Mouse (Mus musculus): ENCODE results near the gene Arhgap18. TPM values are rescaled to one million over a fixed set of nuclear protein-coding genes. Genes with fewer than 3 reads are reported as not detected.

The Arhgap18 gene
- polyA plus RNA-seq, 1 experiment, result 2.0 TPM

- no peak overlapping the region for H3K4me3 ChIP-seq (ENCODE audit: insufficient read depth, poor library complexity, severe bottlenecking)
- TF ChIP-seq FOSL1 (IDR thresholded peaks at IDR 0.05; ENCODE audit: insufficient read depth, low read length, poor library complexity, severe bottlenecking) (no peak), MYOD1 (IDR thresholded peaks at IDR 0.05; ENCODE audit: control insufficient read depth, insufficient read length, low read depth) (no peak), CTCF (IDR thresholded peaks at IDR 0.05; ENCODE audit: control insufficient read depth, insufficient read depth, insufficient read length) (no peak), MAX (IDR thresholded peaks at IDR 0.05) (no peak), USF1 (IDR thresholded peaks at IDR 0.05; ENCODE audit: low read depth) (no peak), MYOG (IDR thresholded peaks at IDR 0.05; ENCODE audit: control insufficient read depth, extremely low read depth, insufficient read length) (no peak), CEBPB (IDR thresholded peaks at IDR 0.05; ENCODE audit: low read depth) (no peak)
- H3K27me3 ChIP-seq (ENCODE audit: control insufficient read depth, insufficient read depth, insufficient read length), result no peaks in the 10 kb centered on the region
- no peaks in the 10 kb centered on the region for H3K36me3 ChIP-seq (ENCODE audit: control insufficient read depth, insufficient read depth)
- H3ac ChIP-seq (ENCODE audit: control insufficient read depth, insufficient read length, low read depth), result no peak overlapping the region
- no peaks in the 10 kb centered on the region for H3K79me2 ChIP-seq (ENCODE audit: control insufficient read depth, insufficient read depth)
- H3K79me3 ChIP-seq (ENCODE audit: low read depth), result no peaks in the 10 kb centered on the region
Measured at GRCm38 (mm10) chr10:26858537-26858936, 105.3 kb downstream of the Arhgap18 start.

GRCm38 (mm10) chr10:26861231-26861630, 108.0 kb downstream of the Arhgap18 start:
- TF ChIP-seq USF1 (IDR thresholded peaks at IDR 0.05; ENCODE audit: low read depth) (no peak), MYOD1 (IDR thresholded peaks at IDR 0.05; ENCODE audit: control insufficient read depth, insufficient read length, low read depth) (no peak), FOSL1 (IDR thresholded peaks at IDR 0.05; ENCODE audit: insufficient read depth, low read length, poor library complexity, severe bottlenecking) (no peak), MYOG (IDR thresholded peaks at IDR 0.05; ENCODE audit: control insufficient read depth, extremely low read depth, insufficient read length) (no peak), CEBPB (IDR thresholded peaks at IDR 0.05; ENCODE audit: low read depth) (no peak), MAX (IDR thresholded peaks at IDR 0.05) (no peak), CTCF (IDR thresholded peaks at IDR 0.05; ENCODE audit: control insufficient read depth, insufficient read depth, insufficient read length) (no peak)
- no peak overlapping the region for H3ac ChIP-seq (ENCODE audit: control insufficient read depth, insufficient read length, low read depth)
- no peaks in the 10 kb centered on the region for H3K79me2 ChIP-seq (ENCODE audit: control insufficient read depth, insufficient read depth)
- no peak overlapping the region for H3K4me3 ChIP-seq (ENCODE audit: insufficient read depth, poor library complexity, severe bottlenecking)
- H3K27me3 ChIP-seq (ENCODE audit: control insufficient read depth, insufficient read depth, insufficient read length), result no peaks in the 10 kb centered on the region
- H3K36me3 ChIP-seq (ENCODE audit: control insufficient read depth, insufficient read depth), result no peaks in the 10 kb centered on the region
- H3K79me3 ChIP-seq (ENCODE audit: low read depth), result no peaks in the 10 kb centered on the region

DNA sequence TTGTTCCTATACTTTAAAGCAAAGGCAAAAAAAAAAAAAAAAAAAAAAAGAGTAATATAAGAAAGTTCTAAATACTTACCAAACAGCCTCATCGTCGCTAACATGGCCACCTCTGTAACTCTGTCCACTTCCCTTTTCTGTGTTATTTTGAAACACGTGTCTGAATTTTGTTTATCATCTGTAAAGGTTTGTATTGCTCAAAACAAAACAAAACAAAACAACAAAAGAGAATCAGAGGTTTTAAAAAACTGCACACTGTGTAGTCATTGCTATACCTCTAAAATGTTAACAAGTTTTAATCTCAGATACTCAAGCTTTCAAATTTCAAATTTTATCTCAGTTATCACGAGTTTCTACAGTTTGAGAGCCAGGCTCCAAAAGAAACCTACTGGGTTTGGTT, 109.0 kb downstream of the Arhgap18 start:
- no peak overlapping the region for H3K4me3 ChIP-seq (ENCODE audit: insufficient read depth, poor library complexity, severe bottlenecking)
- no peak overlapping the region for H3ac ChIP-seq (ENCODE audit: control insufficient read depth, insufficient read length, low read depth)
- H3K36me3 ChIP-seq (ENCODE audit: control insufficient read depth, insufficient read depth), result no peaks in the 10 kb centered on the region
- no peak for TF ChIP-seq MYOG (IDR thresholded peaks at IDR 0.05; ENCODE audit: control insufficient read depth, extremely low read depth, insufficient read length)
- TF ChIP-seq MAX (IDR thresholded peaks at IDR 0.05), result no peak
- no peak for TF ChIP-seq CTCF (IDR thresholded peaks at IDR 0.05; ENCODE audit: control insufficient read depth, insufficient read depth, insufficient read length)
- TF ChIP-seq FOSL1 (IDR thresholded peaks at IDR 0.05; ENCODE audit: insufficient read depth, low read length, poor library complexity, severe bottlenecking), result no peak
- no peak for TF ChIP-seq CEBPB (IDR thresholded peaks at IDR 0.05; ENCODE audit: low read depth)
- no peak for TF ChIP-seq USF1 (IDR thresholded peaks at IDR 0.05; ENCODE audit: low read depth)
- TF ChIP-seq MYOD1 (IDR thresholded peaks at IDR 0.05; ENCODE audit: control insufficient read depth, insufficient read length, low read depth), result no peak
- H3K79me3 ChIP-seq (ENCODE audit: low read depth), result no peaks in the 10 kb centered on the region
- H3K79me2 ChIP-seq (ENCODE audit: control insufficient read depth, insufficient read depth), result no peaks in the 10 kb centered on the region
- no peaks in the 10 kb centered on the region for H3K27me3 ChIP-seq (ENCODE audit: control insufficient read depth, insufficient read depth, insufficient read length)

DNA sequence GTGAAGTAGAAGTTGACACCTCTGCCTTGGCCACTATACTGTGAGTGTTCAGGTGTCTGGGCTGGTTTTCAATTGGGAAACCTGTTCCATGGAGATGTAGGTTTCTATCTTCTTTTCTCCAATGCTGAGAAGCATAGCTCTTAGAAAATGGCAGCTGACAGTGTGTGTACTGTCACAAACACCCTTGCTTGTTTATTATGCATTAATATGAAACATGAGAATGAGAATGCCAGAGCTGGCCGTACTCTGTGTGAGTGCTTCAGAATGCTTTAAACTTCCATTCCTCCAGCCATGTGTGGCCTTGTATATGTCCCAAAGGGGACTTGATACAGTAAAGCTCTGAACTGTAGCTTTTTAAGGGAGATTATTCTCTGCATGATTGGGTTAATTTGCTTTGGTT, 110.8 kb downstream of the Arhgap18 start:
- H3ac ChIP-seq (ENCODE audit: control insufficient read depth, insufficient read length, low read depth), result no peak overlapping the region
- no peaks in the 10 kb centered on the region for H3K36me3 ChIP-seq (ENCODE audit: control insufficient read depth, insufficient read depth)
- H3K27me3 ChIP-seq (ENCODE audit: control insufficient read depth, insufficient read depth, insufficient read length), result no peaks in the 10 kb centered on the region
- no peaks in the 10 kb centered on the region for H3K79me2 ChIP-seq (ENCODE audit: control insufficient read depth, insufficient read depth)
- no peak overlapping the region for H3K4me3 ChIP-seq (ENCODE audit: insufficient read depth, poor library complexity, severe bottlenecking)
- H3K79me3 ChIP-seq (ENCODE audit: low read depth), result no peaks in the 10 kb centered on the region
- TF ChIP-seq USF1 (IDR thresholded peaks at IDR 0.05; ENCODE audit: low read depth) (no peak), CTCF (IDR thresholded peaks at IDR 0.05; ENCODE audit: control insufficient read depth, insufficient read depth, insufficient read length) (no peak), MYOD1 (IDR thresholded peaks at IDR 0.05; ENCODE audit: control insufficient read depth, insufficient read length, low read depth) (no peak), CEBPB (IDR thresholded peaks at IDR 0.05; ENCODE audit: low read depth) (no peak), MYOG (IDR thresholded peaks at IDR 0.05; ENCODE audit: control insufficient read depth, extremely low read depth, insufficient read length) (no peak), FOSL1 (IDR thresholded peaks at IDR 0.05; ENCODE audit: insufficient read depth, low read length, poor library complexity, severe bottlenecking) (no peak), MAX (IDR thresholded peaks at IDR 0.05) (no peak)

DNA sequence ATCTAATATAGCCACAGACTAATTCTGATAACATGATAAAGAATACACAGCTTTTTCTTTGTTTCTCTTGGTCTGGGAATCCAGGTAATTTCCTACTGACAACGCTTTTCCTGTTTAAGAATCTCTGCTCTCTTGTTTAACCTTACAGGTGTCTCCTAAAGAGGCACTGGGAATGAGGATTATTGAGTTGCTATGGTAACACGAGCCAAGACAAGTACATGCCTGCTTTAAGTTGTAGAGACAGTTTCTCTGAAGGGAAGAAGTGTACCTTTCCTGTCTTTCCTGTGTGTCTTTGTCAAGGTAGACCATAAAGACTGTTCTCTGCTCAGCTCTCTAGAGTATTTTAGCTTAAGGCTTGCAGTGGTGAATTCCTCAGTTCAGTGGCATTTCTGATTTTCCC, 117.6 kb downstream of the Arhgap18 start:
- TF ChIP-seq USF1 (IDR thresholded peaks at IDR 0.05; ENCODE audit: low read depth), result no peak
- no peak for TF ChIP-seq MYOG (IDR thresholded peaks at IDR 0.05; ENCODE audit: control insufficient read depth, extremely low read depth, insufficient read length)
- TF ChIP-seq MYOD1 (IDR thresholded peaks at IDR 0.05; ENCODE audit: control insufficient read depth, insufficient read length, low read depth), result no peak
- no peak for TF ChIP-seq FOSL1 (IDR thresholded peaks at IDR 0.05; ENCODE audit: insufficient read depth, low read length, poor library complexity, severe bottlenecking)
- no peak for TF ChIP-seq CEBPB (IDR thresholded peaks at IDR 0.05; ENCODE audit: low read depth)
- TF ChIP-seq CTCF (IDR thresholded peaks at IDR 0.05; ENCODE audit: control insufficient read depth, insufficient read depth, insufficient read length), result no peak
- no peak for TF ChIP-seq MAX (IDR thresholded peaks at IDR 0.05)
- Histone ChIP-seq H3K79me3 (ENCODE audit: low read depth) (no peaks in the 10 kb centered on the region), H3K27me3 (ENCODE audit: control insufficient read depth, insufficient read depth, insufficient read length) (no peaks in the 10 kb centered on the region), H3K79me2 (ENCODE audit: control insufficient read depth, insufficient read depth) (no peaks in the 10 kb centered on the region), H3K36me3 (ENCODE audit: control insufficient read depth, insufficient read depth) (no peaks in the 10 kb centered on the region), H3ac (ENCODE audit: control insufficient read depth, insufficient read length, low read depth) (no peak overlapping the region), H3K4me3 (ENCODE audit: insufficient read depth, poor library complexity, severe bottlenecking) (no peak overlapping the region)

DNA sequence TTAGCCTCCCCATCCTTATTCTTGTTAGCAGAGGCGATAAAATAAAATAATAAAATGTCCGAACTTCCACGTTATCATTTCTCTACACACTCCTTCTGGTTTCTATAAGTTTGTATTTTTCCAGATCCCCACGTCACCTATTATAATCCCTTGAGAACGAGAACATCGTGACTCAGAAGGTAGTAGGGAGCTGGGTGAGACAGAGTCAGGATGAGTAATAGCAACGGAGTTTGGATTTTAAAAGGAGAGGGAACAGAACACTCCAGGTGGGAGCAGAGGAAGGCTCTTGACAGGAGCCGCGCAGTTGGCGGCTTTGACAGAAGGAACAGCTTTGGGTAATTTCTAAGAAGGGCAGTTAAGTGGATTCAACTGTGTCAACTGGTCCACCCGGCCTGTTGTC, 124.1 kb downstream of the Arhgap18 start:
- TF ChIP-seq USF1 (IDR thresholded peaks at IDR 0.05; ENCODE audit: low read depth) (no peak), CTCF (IDR thresholded peaks at IDR 0.05; ENCODE audit: control insufficient read depth, insufficient read depth, insufficient read length) (no peak), MYOD1 (IDR thresholded peaks at IDR 0.05; ENCODE audit: control insufficient read depth, insufficient read length, low read depth) (no peak), FOSL1 (IDR thresholded peaks at IDR 0.05; ENCODE audit: insufficient read depth, low read length, poor library complexity, severe bottlenecking) (no peak), MAX (IDR thresholded peaks at IDR 0.05) (no peak), CEBPB (IDR thresholded peaks at IDR 0.05; ENCODE audit: low read depth) (no peak), MYOG (IDR thresholded peaks at IDR 0.05; ENCODE audit: control insufficient read depth, extremely low read depth, insufficient read length) (no peak)
- Histone ChIP-seq H3K79me3 (ENCODE audit: low read depth) (no peaks in the 10 kb centered on the region), H3K36me3 (ENCODE audit: control insufficient read depth, insufficient read depth) (no peaks in the 10 kb centered on the region), H3K4me3 (ENCODE audit: insufficient read depth, poor library complexity, severe bottlenecking) (no peak overlapping the region), H3K79me2 (ENCODE audit: control insufficient read depth, insufficient read depth) (no peaks in the 10 kb centered on the region), H3ac (ENCODE audit: control insufficient read depth, insufficient read length, low read depth) (no peak overlapping the region), H3K27me3 (ENCODE audit: control insufficient read depth, insufficient read depth, insufficient read length) (no peaks in the 10 kb centered on the region)
